In genomic region chr16:5406711-5407110, GRCm38 (mm10) we compare ENCODE assay signal across 10 mouse cellular contexts.
DNase-seq lines count a peak whose midpoint lies in the region; ATAC-seq lines count a peak whose summit lies in the region.
"Had no signal": no experiment of that assay in that cellular context is flagged by ENCODE, and none has a peak within 500 bp of the region (broad histone marks: within the 10 kb centered on the region; RNA-seq: fewer than 3 reads in every experiment).

No protein-coding gene starts in this region.

- no peak overlapping the region for H3K4me3 ChIP-seq in hindbrain, embryonic 11.5 days (ENCODE audit: low read depth, low read length)
- no peak overlapping the region for H3K4me3 ChIP-seq in hindbrain, embryonic 13.5 days
- H3K4me3 ChIP-seq: embryonic facial prominence, embryonic 12.5 days; midbrain, embryonic 12.5 days had no signal

- ATAC-seq in hindbrain, embryonic 11.5 days (ENCODE audit: low FRiP score): no peak
- ATAC-seq in hindbrain, embryonic 13.5 days (ENCODE audit: low FRiP score): no peak

- no peaks in the 10 kb centered on the region for H3K4me1 ChIP-seq in hindbrain, embryonic 11.5 days (replicated peaks; ENCODE audit: control insufficient read depth, insufficient read depth, low read length)
- no peaks in the 10 kb centered on the region; the same call in 1 of the 2 replicates for H3K4me1 ChIP-seq in hindbrain, embryonic 13.5 days (replicated peaks)
- H3K4me1 ChIP-seq: embryonic facial prominence, embryonic 12.5 days; midbrain, embryonic 12.5 days had no signal

- no peaks in the 10 kb centered on the region for H3K9me3 ChIP-seq in hindbrain, embryonic 11.5 days (ENCODE audit: control insufficient read depth, low read length)
- no peaks in the 10 kb centered on the region for H3K9me3 ChIP-seq in hindbrain, embryonic 13.5 days
- H3K9me3 ChIP-seq: embryonic facial prominence, embryonic 12.5 days; midbrain, embryonic 12.5 days had no signal

- DNase-seq in hindbrain, embryonic 11.5 days (ENCODE audit: low spot score): peak; percentile 84
- peak; percentile 70 for DNase-seq in R1 (ENCODE audit: low read depth, low spot score)
- peak; percentile 42 to 50 for DNase-seq in cerebellum, postnatal 36 days
- peak; percentile 79 to 84 for DNase-seq in heart, postnatal 14 days
- DNase-seq in left cerebral cortex, adult 8-10 months (ENCODE audit: low spot score in 2 of 2): peak; percentile 18 to 58
- peak; percentile 76 for DNase-seq in naive thymus-derived CD4-positive, alpha-beta T cell, adult 2 months (ENCODE audit: low read depth)
- peak; percentile 59 for DNase-seq in thymus, postnatal 0 days (ENCODE audit: low spot score)

- no peaks in the 10 kb centered on the region for H3K27me3 ChIP-seq in hindbrain, embryonic 11.5 days (ENCODE audit: control insufficient read depth, insufficient read depth, low read length)
- 0 out of 2 replicates have a peak, but pooled peaks cover 2% of the 10 kb centered on the region for H3K27me3 ChIP-seq in hindbrain, embryonic 13.5 days
- H3K27me3 ChIP-seq: embryonic facial prominence, embryonic 12.5 days had no signal

- intact Hi-C loops in heart, postnatal 14 days (cut with DNase I): loop anchor here (1.0 kb wide), 1 partner anchor 100 kb away; no protein-coding TSS in a partner anchor

- no peaks in the 10 kb centered on the region for H3K36me3 ChIP-seq in hindbrain, embryonic 11.5 days (ENCODE audit: control insufficient read depth, insufficient read depth, low read length)
- no peaks in the 10 kb centered on the region for H3K36me3 ChIP-seq in hindbrain, embryonic 13.5 days
- H3K36me3 ChIP-seq: embryonic facial prominence, embryonic 12.5 days; midbrain, embryonic 12.5 days had no signal

- H3K9ac ChIP-seq in hindbrain, embryonic 11.5 days (ENCODE audit: low read depth, low read length): no peak overlapping the region
- H3K9ac ChIP-seq in hindbrain, embryonic 13.5 days: no peak overlapping the region
- H3K9ac ChIP-seq: embryonic facial prominence, embryonic 12.5 days; midbrain, embryonic 12.5 days had no signal

- no peak overlapping the region for H3K27ac ChIP-seq in hindbrain, embryonic 11.5 days (ENCODE audit: low read depth, low read length)
- H3K27ac ChIP-seq in hindbrain, embryonic 13.5 days: no peak overlapping the region
- H3K27ac ChIP-seq: embryonic facial prominence, embryonic 12.5 days; midbrain, embryonic 12.5 days had no signal

- WGBS in hindbrain, embryonic 11.5 days: 12% methylated on average over 11 of the region's 11 CpGs
- 7% methylated on average over 11 of the region's 11 CpGs for WGBS in hindbrain, embryonic 13.5 days

- no peak overlapping the region for H3K4me2 ChIP-seq in hindbrain, embryonic 11.5 days (replicated peaks; ENCODE audit: low read depth, low read length)
- no peak overlapping the region for H3K4me2 ChIP-seq in hindbrain, embryonic 13.5 days
- H3K4me2 ChIP-seq: embryonic facial prominence, embryonic 12.5 days; midbrain, embryonic 12.5 days had no signal
